Mouse (Mus musculus) forebrain, embryonic 11.5 days (tissue): ENCODE results near the gene Nfe2l2. TPM values are rescaled to one million over a fixed set of nuclear protein-coding genes. Genes with fewer than 3 reads are reported as not detected.

Source experiments
- ATAC-seq: fragments of 200-750 bp; cut with Nextera tagmentation; replicated peaks from 2 replicates; pipeline ENCODE4 v1.8.0; 2017; ENCODE audit warnings: moderate TSS enrichment; ENCODE audit not compliant: low FRiP score
- DNase-seq: peaks from one replicate; pipeline ENCODE4 v3.0.0-alpha.2; 2017; ENCODE audit warnings: low spot score
- H3K27ac ChIP-seq: fragments of 300-500 bp; sonication (generic); 2 replicates; pipeline ENCODE4 v1.5.1; 2014; ENCODE audit warnings: low read depth, low read length
- H3K27me3 ChIP-seq: fragments of 300-500 bp; sonication (generic); 2 replicates; pipeline ENCODE4 v1.6.1; 2014; ENCODE audit warnings: mild to moderate bottlenecking, low read length, mixed read lengths; ENCODE audit not compliant: control insufficient read depth, insufficient read depth
- H3K36me3 ChIP-seq: fragments of 300-500 bp; sonication (generic); 2 replicates; pipeline ENCODE4 v1.6.1; 2014; ENCODE audit warnings: mild to moderate bottlenecking, low read length, moderate library complexity, mixed read lengths; ENCODE audit not compliant: control insufficient read depth, insufficient read depth
- H3K4me1 ChIP-seq: fragments of 300-500 bp; sonication (generic); replicated peaks from 2 replicates; pipeline ENCODE4 v1.6.1; 2014; ENCODE audit warnings: low read length, mixed read lengths; ENCODE audit not compliant: control insufficient read depth, insufficient read depth
- H3K4me2 ChIP-seq: fragments of 300-500 bp; sonication (generic); 2 replicates; pipeline ENCODE4 v1.6.1; 2014; ENCODE audit warnings: low read depth, mild to moderate bottlenecking, low read length, moderate library complexity, mixed read lengths; ENCODE audit not compliant: severe bottlenecking
- H3K4me3 ChIP-seq: fragments of 300-500 bp; sonication (generic); 2 replicates; pipeline ENCODE4 v1.5.1; 2014; ENCODE audit warnings: low read depth, low read length
- H3K9ac ChIP-seq: fragments of 300-500 bp; sonication (generic); 2 replicates; pipeline ENCODE4 v1.6.1; 2014; ENCODE audit warnings: low read length
- H3K9me3 ChIP-seq: fragments of 300-500 bp; sonication (generic); 2 replicates; pipeline ENCODE4 v1.6.1; 2016; ENCODE audit warnings: low read length, mixed read lengths; ENCODE audit not compliant: control insufficient read depth
- WGBS: fragments of 180-500 bp; shearing (Covaris S2); extraction: QIAGEN DNeasy Blood & Tissue Kit; methylation state at CpG from one replicate; pipeline ENCODE4 v1.1.7; 2014; 5-methylcytosine and 5-hydroxymethylcytosine counted together
- microRNA-seq: library from miRNA; unstranded; fragments of <30 nt; microRNA quantifications from one replicate; pipeline ENCODE4, GENCODE M21; 2016; ENCODE audit not compliant: insufficient number of aligned reads
- polyA plus RNA-seq: library from polyadenylated mRNA; unstranded; fragments of >200 nt; fragmentation: Nextera tagmentation; extraction: Ambion mirVana; gene quantifications from 2 replicates; pipeline ENCODE4 v1.2.1, GENCODE M21; 2014

The Nfe2l2 gene
- polyA plus RNA-seq, 1 experiment from 2014 or later = 26.8 TPM

DNA sequence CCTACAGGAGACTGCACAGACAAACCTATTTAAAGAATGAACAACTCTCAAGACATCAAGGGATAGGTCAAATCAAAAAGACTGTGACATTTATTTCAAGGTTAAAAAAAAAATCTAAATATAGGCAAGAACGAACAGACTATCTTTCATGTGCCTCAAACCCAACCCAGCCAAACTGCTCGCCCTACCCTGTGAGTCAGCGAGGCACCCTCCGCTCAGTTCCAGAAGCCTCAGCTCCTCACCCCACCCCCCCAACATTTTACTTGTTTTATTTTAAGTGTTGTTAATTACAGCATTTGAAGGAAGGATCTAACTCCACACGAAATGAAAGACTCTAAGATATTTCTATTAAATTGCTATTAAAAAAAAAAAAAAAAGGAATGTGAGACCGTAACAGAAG is 73.0 kb downstream of the Nfe2l2 start:
- 85% methylated on average over 6 of the region's 6 CpGs for WGBS
- no peak overlapping the region for H3K27ac ChIP-seq
- ATAC-seq = no peak
- H3K36me3 ChIP-seq = no peaks in the 10 kb centered on the region
- H3K4me1 ChIP-seq = no peaks in the 10 kb centered on the region
- H3K9me3 ChIP-seq = no peaks in the 10 kb centered on the region
- no peaks in the 10 kb centered on the region for H3K27me3 ChIP-seq
- H3K4me3 ChIP-seq = no peak overlapping the region
- no peak overlapping the region for H3K9ac ChIP-seq
- H3K4me2 ChIP-seq = no peak overlapping the region
- DNase-seq = no peak

DNA sequence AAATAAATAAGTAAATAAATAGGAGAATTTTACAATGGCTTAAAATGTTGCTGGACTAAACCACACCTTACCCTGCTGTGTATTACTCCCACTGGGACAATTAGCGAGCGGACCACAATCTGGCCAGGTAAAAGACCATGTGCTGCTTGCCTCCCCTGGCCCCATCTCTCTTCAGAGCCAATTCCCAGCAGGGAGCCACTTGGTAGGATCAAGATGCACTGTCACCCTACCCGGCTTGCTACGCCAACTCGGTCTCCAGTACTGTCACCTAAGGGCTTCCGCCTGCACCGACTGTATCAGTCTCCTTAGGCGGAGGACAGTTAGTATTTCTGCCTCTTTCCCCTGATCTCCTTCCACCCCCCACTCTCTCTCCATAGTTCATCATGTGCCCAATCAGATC is 76.0 kb downstream of the Nfe2l2 start:
- Histone ChIP-seq H3K27me3 (no peaks in the 10 kb centered on the region), H3K36me3 (no peaks in the 10 kb centered on the region), H3K9me3 (no peaks in the 10 kb centered on the region), H3K4me2 (no peak overlapping the region), H3K4me3 (no peak overlapping the region), H3K4me1 (no peaks in the 10 kb centered on the region), H3K27ac (no peak overlapping the region), H3K9ac (no peak overlapping the region)
- ATAC-seq (no peak), DNase-seq (no peak)
- WGBS = 94% methylated on average over 8 of the region's 8 CpGs

GRCm38 (mm10) chr2:75626597-75627440 is 77.6 kb downstream of the Nfe2l2 start:
- no peak overlapping the region for H3K4me3 ChIP-seq
- no peaks in the 10 kb centered on the region for H3K36me3 ChIP-seq
- no peak overlapping the region for H3K27ac ChIP-seq
- no peak overlapping the region for H3K9ac ChIP-seq
- H3K4me1 ChIP-seq = no peaks in the 10 kb centered on the region
- no peak for ATAC-seq
- H3K9me3 ChIP-seq = no peaks in the 10 kb centered on the region
- H3K27me3 ChIP-seq = no peaks in the 10 kb centered on the region
- no peak for DNase-seq
- no peak overlapping the region for H3K4me2 ChIP-seq
- 84% methylated on average over 6 of the region's 6 CpGs for WGBS

Small RNA genes lying within 50 kb of the gene (microRNA-seq; reads per million reads assigned to microRNA genes)
- gene Gm24574 = not detected

Other genes with a start within 250 kb of the Nfe2l2 start
- 318 and 325 TPM in 2 replicates for gene Hnrnpa3, start 45.4 kb downstream of the Nfe2l2 start, polyA plus RNA-seq
- 46.7 and 47.3 TPM in 2 replicates for gene Agps, start 127.5 kb upstream of the Nfe2l2 start, polyA plus RNA-seq
- 6.7 and 7.2 TPM in 2 replicates for gene Ttc30b, start 233.9 kb upstream of the Nfe2l2 start, polyA plus RNA-seq